Mouse (Mus musculus): ENCODE measurements around the gene Ate1.

GRCm38 (mm10) chr7:130543181-130543580 lies 23.0 kb upstream of the Ate1 start:
- TF ChIP-seq CTCF (IDR thresholded peaks at IDR 0.05) (no peak), EP300 (IDR thresholded peaks at IDR 0.05) (no peak)
